Mouse (Mus musculus) stomach, embryonic 15.5 days (tissue): ENCODE results near the gene Dppa5a. TPM values are rescaled to one million over a fixed set of nuclear protein-coding genes. Genes with fewer than 3 reads are reported as not detected.

Experiments
- ATAC-seq: fragments of 200-750 bp; cut with Nextera tagmentation; 2 replicates; pipeline ENCODE4 v1.8.0; 2017; ENCODE audit warnings: low read depth, moderate number of reproducible peaks, moderate TSS enrichment; ENCODE audit not compliant: insufficient read depth, low FRiP score
- H3K27ac ChIP-seq: fragments of 300-500 bp; sonication (generic); 2 replicates; pipeline ENCODE4 v1.5.1; 2015; ENCODE audit warnings: mild to moderate bottlenecking, inconsistent platforms
- H3K27me3 ChIP-seq: fragments of 300-500 bp; sonication (generic); replicated peaks from 2 replicates; pipeline ENCODE4 v1.6.1; 2015; ENCODE audit warnings: inconsistent platforms
- H3K36me3 ChIP-seq: fragments of 300-500 bp; sonication (generic); 2 replicates; pipeline ENCODE4 v1.6.1; 2015; ENCODE audit warnings: inconsistent platforms
- H3K4me1 ChIP-seq: fragments of 300-500 bp; sonication (generic); 2 replicates; pipeline ENCODE4 v1.6.1; 2015; ENCODE audit warnings: inconsistent platforms
- H3K4me2 ChIP-seq: fragments of 300-500 bp; sonication (generic); 2 replicates; pipeline ENCODE4 v1.6.1; 2015; ENCODE audit warnings: mild to moderate bottlenecking, inconsistent platforms
- H3K4me3 ChIP-seq: fragments of 300-500 bp; sonication (generic); replicated peaks from 2 replicates; pipeline ENCODE4 v1.5.1; 2015; ENCODE audit warnings: inconsistent platforms
- H3K9ac ChIP-seq: fragments of 300-500 bp; sonication (generic); 2 replicates; pipeline ENCODE4 v1.6.1; 2015; ENCODE audit warnings: inconsistent platforms
- H3K9me3 ChIP-seq: fragments of 300-500 bp; sonication (generic); 2 replicates; pipeline ENCODE4 v1.6.1; 2016; ENCODE audit warnings: inconsistent platforms
- WGBS: fragments of 180-500 bp; shearing (Covaris S2); methylation state at CpG from one replicate; pipeline ENCODE4 v1.1.7; 2015; 5-methylcytosine and 5-hydroxymethylcytosine counted together
- polyA plus RNA-seq: library from polyadenylated mRNA; unstranded; fragments of >200 nt; fragmentation: Nextera tagmentation; extraction: Ambion mirVana; gene quantifications from 2 replicates; pipeline ENCODE4 v1.2.1, GENCODE M21; 2015

The Dppa5a gene
- polyA plus RNA-seq, 1 experiment from 2014 or later: not detected

GRCm38 (mm10) chr9:78377546-78377945 lies 9.6 kb upstream of the Dppa5a start:
- no peaks in the 10 kb centered on the region for H3K9me3 ChIP-seq
- peak overlapping the region; percentile 27; the same call in 1 of the 2 replicates for H3K4me3 ChIP-seq
- H3K4me2 ChIP-seq: peak overlapping the region; percentile 56; the same call in 1 of the 2 replicates
- ATAC-seq: no peak
- no peak overlapping the region for H3K27ac ChIP-seq
- peaks cover 7% of the 10 kb centered on the region for H3K4me1 ChIP-seq
- no peak overlapping the region for H3K9ac ChIP-seq
- no peaks in the 10 kb centered on the region for H3K27me3 ChIP-seq
- no peaks in the 10 kb centered on the region for H3K36me3 ChIP-seq
- WGBS: 45% methylated on average over 8 of the region's 8 CpGs

- no peaks in the 10 kb centered on the region for H3K27me3 ChIP-seq
- peaks cover 7% of the 10 kb centered on the region for H3K4me1 ChIP-seq
- 70% methylated on average over 4 of the region's 4 CpGs for WGBS
- H3K9ac ChIP-seq: no peak overlapping the region
- H3K4me2 ChIP-seq: no peak overlapping the region
- H3K27ac ChIP-seq: no peak overlapping the region
- no peaks in the 10 kb centered on the region for H3K36me3 ChIP-seq
- no peak overlapping the region for H3K4me3 ChIP-seq
- H3K9me3 ChIP-seq: no peaks in the 10 kb centered on the region
- no peak for ATAC-seq
Observed at GRCm38 (mm10) chr9:78375486-78375885, 7.5 kb upstream of the Dppa5a start.

GRCm38 (mm10) chr9:78374885-78375389 lies 7.0 kb upstream of the Dppa5a start:
- Histone ChIP-seq H3K4me1 (peaks cover 7% of the 10 kb centered on the region), H3K36me3 (no peaks in the 10 kb centered on the region), H3K4me2 (no peak overlapping the region), H3K9me3 (no peaks in the 10 kb centered on the region), H3K27me3 (no peaks in the 10 kb centered on the region), H3K9ac (no peak overlapping the region), H3K27ac (no peak overlapping the region), H3K4me3 (no peak overlapping the region)
- ATAC-seq: no peak
- WGBS: 81% methylated on average over 1 of the region's 1 CpGs

- Histone ChIP-seq H3K27ac (no peak overlapping the region), H3K36me3 (no peaks in the 10 kb centered on the region), H3K9ac (no peak overlapping the region), H3K9me3 (no peaks in the 10 kb centered on the region), H3K4me3 (no peak overlapping the region), H3K27me3 (no peaks in the 10 kb centered on the region), H3K4me1 (peaks cover 7% of the 10 kb centered on the region), H3K4me2 (no peak overlapping the region)
- no peak for ATAC-seq
- WGBS: 33% methylated on average over 5 of the region's 5 CpGs
Observed at GRCm38 (mm10) chr9:78374397-78374796, 6.4 kb upstream of the Dppa5a start.

GRCm38 (mm10) chr9:78372827-78373504 lies 5.0 kb upstream of the Dppa5a start:
- no peaks in the 10 kb centered on the region for H3K27me3 ChIP-seq
- no peak overlapping the region for H3K27ac ChIP-seq
- H3K36me3 ChIP-seq: no peaks in the 10 kb centered on the region
- ATAC-seq: no peak
- no peak overlapping the region for H3K4me3 ChIP-seq
- no peak overlapping the region for H3K4me2 ChIP-seq
- no peaks in the 10 kb centered on the region for H3K9me3 ChIP-seq
- WGBS: 75% methylated on average over 10 of the region's 10 CpGs
- no peak overlapping the region for H3K9ac ChIP-seq
- H3K4me1 ChIP-seq: peaks cover 1% of the 10 kb centered on the region; the same call in 1 of the 2 replicates

- no peak for ATAC-seq
- no peak overlapping the region for H3K4me2 ChIP-seq
- no peak overlapping the region for H3K9ac ChIP-seq
- H3K27ac ChIP-seq: no peak overlapping the region
- H3K36me3 ChIP-seq: no peaks in the 10 kb centered on the region
- H3K27me3 ChIP-seq: no peaks in the 10 kb centered on the region
- H3K9me3 ChIP-seq: no peaks in the 10 kb centered on the region
- no peak overlapping the region for H3K4me3 ChIP-seq
- H3K4me1 ChIP-seq: no peaks in the 10 kb centered on the region
- 93% methylated on average over 3 of the region's 3 CpGs for WGBS
Observed at GRCm38 (mm10) chr9:78371441-78371840, 3.5 kb upstream of the Dppa5a start.

GRCm38 (mm10) chr9:78369786-78370185 lies 1.8 kb upstream of the Dppa5a start:
- H3K27me3 ChIP-seq: no peaks in the 10 kb centered on the region
- no peaks in the 10 kb centered on the region for H3K36me3 ChIP-seq
- H3K4me1 ChIP-seq: no peaks in the 10 kb centered on the region
- no peaks in the 10 kb centered on the region for H3K9me3 ChIP-seq
- ATAC-seq: no peak
- H3K9ac ChIP-seq: no peak overlapping the region
- no peak overlapping the region for H3K27ac ChIP-seq
- no peak overlapping the region for H3K4me2 ChIP-seq
- WGBS: 86% methylated on average over 7 of the region's 7 CpGs
- no peak overlapping the region for H3K4me3 ChIP-seq

DNA sequence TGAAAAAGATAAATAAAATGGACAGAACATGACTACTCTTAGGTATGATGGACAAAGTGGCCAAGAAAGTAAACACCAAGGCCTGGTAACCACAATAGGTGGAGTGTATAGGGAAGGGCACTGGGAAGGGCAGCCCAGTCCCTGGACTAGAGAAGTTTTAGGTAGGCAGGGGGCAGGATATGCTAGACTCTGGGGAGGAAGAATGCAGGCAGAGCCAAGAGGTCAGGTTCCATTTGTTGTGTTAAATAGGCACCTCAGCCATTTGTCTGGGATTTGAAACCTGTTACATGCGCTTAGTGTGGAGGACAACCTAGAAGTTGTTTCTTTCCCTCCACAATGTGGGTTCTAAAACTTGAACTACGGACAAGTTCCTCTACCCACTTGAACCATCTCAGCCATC lies 1.4 kb upstream of the Dppa5a start:
- WGBS: 85% methylated on average over 2 of the region's 2 CpGs
- H3K27me3 ChIP-seq: no peaks in the 10 kb centered on the region
- no peak overlapping the region for H3K4me2 ChIP-seq
- H3K36me3 ChIP-seq: no peaks in the 10 kb centered on the region
- H3K4me1 ChIP-seq: no peaks in the 10 kb centered on the region
- no peak overlapping the region for H3K9ac ChIP-seq
- H3K9me3 ChIP-seq: no peaks in the 10 kb centered on the region
- no peak overlapping the region for H3K27ac ChIP-seq
- no peak overlapping the region for H3K4me3 ChIP-seq
- ATAC-seq: no peak

GRCm38 (mm10) chr9:78368671-78369293 lies 805 bp upstream of the Dppa5a start:
- no peak for ATAC-seq
- Histone ChIP-seq H3K9me3 (no peaks in the 10 kb centered on the region), H3K4me1 (no peaks in the 10 kb centered on the region), H3K4me3 (no peak overlapping the region), H3K27me3 (no peaks in the 10 kb centered on the region), H3K9ac (no peak overlapping the region), H3K4me2 (no peak overlapping the region), H3K36me3 (no peaks in the 10 kb centered on the region), H3K27ac (no peak overlapping the region)
- WGBS: 57% methylated on average over 3 of the region's 3 CpGs

GRCm38 (mm10) chr9:78365850-78366544 lies 2.0 kb downstream of the Dppa5a start:
- WGBS: 62% methylated on average over 13 of the region's 13 CpGs
- no peaks in the 10 kb centered on the region for H3K27me3 ChIP-seq
- no peaks in the 10 kb centered on the region for H3K9me3 ChIP-seq
- no peak overlapping the region for H3K27ac ChIP-seq
- H3K9ac ChIP-seq: no peak overlapping the region
- H3K4me3 ChIP-seq: no peak overlapping the region
- H3K4me2 ChIP-seq: no peak overlapping the region
- no peak for ATAC-seq
- no peaks in the 10 kb centered on the region for H3K4me1 ChIP-seq
- H3K36me3 ChIP-seq: no peaks in the 10 kb centered on the region

DNA sequence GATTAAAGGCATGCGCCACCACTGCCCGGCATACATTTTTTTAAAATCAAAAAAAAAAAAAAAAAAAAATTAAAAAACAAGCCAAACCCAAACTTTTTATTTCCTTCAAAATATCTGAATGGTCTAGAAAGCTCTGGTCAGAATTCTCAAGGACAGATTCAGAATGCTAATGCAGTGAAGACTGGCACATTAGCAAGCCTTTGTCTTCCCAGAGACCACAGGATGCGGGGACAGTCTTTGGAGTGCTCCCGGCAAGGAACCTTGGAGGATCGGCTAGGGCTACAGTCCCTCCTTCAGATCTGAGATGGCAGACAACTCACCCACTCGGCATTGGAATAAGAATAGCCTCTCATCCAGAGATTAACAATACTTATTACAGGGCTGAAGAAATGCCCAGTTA lies 3.3 kb downstream of the Dppa5a start:
- no peaks in the 10 kb centered on the region for H3K36me3 ChIP-seq
- H3K9ac ChIP-seq: no peak overlapping the region
- H3K27me3 ChIP-seq: no peaks in the 10 kb centered on the region
- no peaks in the 10 kb centered on the region for H3K9me3 ChIP-seq
- H3K4me3 ChIP-seq: no peak overlapping the region
- H3K4me1 ChIP-seq: no peaks in the 10 kb centered on the region
- no peak overlapping the region for H3K27ac ChIP-seq
- H3K4me2 ChIP-seq: no peak overlapping the region
- WGBS: 85% methylated on average over 6 of the region's 6 CpGs
- ATAC-seq: no peak

GRCm38 (mm10) chr9:78363374-78363773 lies 4.6 kb downstream of the Dppa5a start:
- no peak for ATAC-seq

More at GRCm38 (mm10) chr9:78363374-78363773, 4.6 kb downstream of the Dppa5a start:
- no peak overlapping the region for H3K4me2 ChIP-seq
- H3K36me3 ChIP-seq: no peaks in the 10 kb centered on the region
- no peaks in the 10 kb centered on the region for H3K27me3 ChIP-seq
- no peak overlapping the region for H3K27ac ChIP-seq
- no peaks in the 10 kb centered on the region for H3K4me1 ChIP-seq
- H3K9ac ChIP-seq: no peak overlapping the region
- H3K4me3 ChIP-seq: no peak overlapping the region
- WGBS: 55% methylated on average over 6 of the region's 6 CpGs
- H3K9me3 ChIP-seq: no peaks in the 10 kb centered on the region
